Mouse (Mus musculus) heart, postnatal 0 days (tissue): ENCODE measurements around the gene Alox12b.

Experiments
- CTCF ChIP-seq: IDR thresholded peaks from 2 replicates; pipeline ENCODE4 v1.5.1; 2016; ENCODE audit warnings: antibody characterized with exemption, control low read depth, low read depth
- EP300 ChIP-seq: IDR thresholded peaks from 2 replicates; pipeline ENCODE4 v1.6.1; 2016; ENCODE audit warnings: antibody characterized with exemption, low read depth

GRCm38 (mm10) chr11:69150444-69150843 lies 6.3 kb upstream of the Alox12b start:
- TF ChIP-seq CTCF (peak; percentile 64), EP300 (no peak)
